Mouse (Mus musculus): ENCODE results near the gene Rnf220.

The Rnf220 gene

DNA sequence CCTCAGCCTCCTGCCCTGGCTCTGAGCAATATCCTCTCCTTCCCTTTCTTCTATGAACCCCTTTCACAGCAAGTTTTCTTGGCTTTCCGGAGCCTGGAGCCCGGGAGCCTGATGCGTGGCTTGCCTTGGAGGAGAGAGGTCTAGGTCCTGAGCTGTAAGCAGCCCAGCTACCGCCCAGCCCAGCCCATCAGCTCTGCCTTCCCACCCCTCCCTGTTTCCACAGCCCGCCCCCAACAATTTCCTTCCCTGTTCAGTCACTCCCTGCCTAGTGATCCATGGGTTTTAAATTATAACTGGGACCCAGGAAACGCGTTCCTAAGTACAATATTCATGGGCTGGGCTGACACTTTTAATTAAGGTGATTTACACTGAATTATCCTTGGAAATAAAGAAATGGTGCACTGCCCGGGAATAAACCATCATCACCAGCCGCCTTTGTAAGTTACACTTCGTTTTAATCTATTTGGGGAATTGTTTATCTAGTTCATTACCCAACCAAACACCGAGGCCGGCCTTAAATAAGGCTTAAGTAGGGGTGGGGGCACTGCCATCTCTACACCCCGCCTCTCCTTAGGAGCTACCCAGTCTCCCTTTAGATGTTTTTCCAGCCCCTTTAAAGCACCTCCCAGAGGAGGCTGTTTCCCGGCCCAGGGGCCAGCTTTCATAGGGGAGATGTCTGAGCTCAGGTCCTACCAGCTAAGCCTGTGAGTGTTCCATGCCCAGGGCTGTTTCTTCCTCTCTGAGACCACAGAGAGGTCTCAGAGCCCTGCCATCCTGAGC lies 194.6 kb downstream of the Rnf220 start:
- DNase-seq (ENCODE audit: low spot score): no peak

DNA sequence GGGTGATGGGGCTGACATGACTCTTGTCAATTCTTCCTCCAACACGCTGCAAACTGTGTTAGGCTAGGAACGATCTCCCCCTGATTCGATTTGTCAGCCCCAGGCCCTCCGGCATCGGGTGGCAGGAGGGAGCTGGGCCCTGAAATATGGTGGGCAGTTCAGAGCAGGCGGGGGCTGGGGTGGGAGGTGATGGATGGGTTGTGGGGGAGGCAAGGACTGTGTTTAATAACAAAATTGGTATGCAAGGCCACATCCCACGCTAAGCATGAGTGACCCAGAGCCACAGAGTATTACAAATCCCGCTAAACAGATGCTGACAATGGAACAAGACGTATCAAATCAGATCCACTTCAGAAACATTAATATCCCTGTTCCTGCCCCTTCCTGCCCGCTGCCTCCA lies 196.9 kb downstream of the Rnf220 start:
- no peak for DNase-seq (ENCODE audit: low spot score)

DNA sequence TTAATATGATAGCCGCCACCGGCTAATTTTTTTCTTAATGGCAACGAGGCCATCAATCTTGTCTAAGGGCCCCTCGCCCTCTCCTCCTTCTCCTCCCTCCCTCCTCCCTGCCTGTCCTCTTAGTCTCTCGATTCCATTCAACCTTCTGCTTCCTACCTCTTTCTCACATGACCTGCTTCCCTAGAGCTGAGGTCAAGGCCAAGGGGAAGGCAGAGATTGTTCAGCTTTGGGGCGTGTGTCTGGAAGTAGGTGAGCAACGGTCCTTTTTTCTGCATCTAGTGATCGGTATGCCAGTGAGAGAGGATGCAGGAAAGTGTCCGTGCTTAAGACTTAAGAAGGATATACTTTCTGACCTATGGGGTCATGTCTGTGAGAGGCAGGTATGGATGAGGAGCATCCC lies 199.0 kb downstream of the Rnf220 start:
- no peak for DNase-seq (ENCODE audit: low spot score)

DNA sequence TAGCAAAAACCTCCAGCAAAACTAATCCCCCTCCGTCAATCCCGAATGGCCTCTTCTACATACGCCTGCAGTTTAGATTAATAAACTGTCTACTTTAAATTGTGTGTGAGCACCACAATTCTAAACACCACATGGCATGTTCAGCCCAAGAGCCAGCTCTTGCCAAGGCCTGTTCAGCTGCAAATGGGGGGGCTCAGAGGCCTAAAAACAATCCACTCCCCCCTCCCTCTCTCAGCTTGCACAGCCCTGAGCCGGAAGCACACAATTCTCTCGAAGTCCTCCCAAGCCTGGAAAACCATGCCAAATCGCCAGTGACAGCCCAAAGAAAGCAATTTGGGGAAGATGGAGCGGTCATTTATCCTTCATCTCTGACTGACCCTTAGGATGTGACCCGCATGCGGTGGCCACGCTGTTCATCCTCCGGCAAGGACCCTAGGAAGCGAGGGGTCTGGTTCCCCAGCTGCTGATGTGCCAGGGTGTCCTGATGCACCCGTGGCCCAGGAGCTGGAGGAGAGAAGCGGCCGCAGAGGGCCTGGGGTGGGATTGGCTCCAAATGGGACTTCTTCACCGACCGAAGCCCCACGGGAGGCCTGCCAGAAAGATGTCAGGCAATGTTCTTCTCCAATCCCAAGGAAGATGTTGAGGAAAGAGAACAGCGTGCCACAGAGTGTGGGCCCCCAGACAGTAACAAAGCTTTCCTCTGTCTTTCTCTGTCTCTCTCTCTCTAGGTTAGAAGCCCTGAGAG lies 199.8 kb downstream of the Rnf220 start:
- no peak for DNase-seq (ENCODE audit: low spot score)

DNA sequence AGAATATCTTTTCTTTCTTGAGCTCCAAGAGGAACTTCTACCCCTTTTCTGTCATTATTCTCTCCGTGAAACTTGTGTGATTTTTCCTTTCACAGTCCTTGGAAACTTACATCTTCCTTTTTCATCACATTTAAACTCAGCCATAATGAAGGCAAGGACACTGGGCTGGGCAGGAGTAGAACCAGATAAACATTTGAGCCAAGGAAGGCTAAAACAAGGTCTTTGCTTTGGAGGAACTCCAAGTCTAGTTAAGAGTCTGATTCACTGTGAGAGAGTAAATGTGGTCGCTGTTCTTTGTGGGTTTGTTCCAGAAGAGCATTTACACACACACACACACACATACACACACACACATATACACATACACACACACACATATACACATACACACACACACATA lies 205.2 kb downstream of the Rnf220 start:
- no peak for DNase-seq (ENCODE audit: low spot score)

DNA sequence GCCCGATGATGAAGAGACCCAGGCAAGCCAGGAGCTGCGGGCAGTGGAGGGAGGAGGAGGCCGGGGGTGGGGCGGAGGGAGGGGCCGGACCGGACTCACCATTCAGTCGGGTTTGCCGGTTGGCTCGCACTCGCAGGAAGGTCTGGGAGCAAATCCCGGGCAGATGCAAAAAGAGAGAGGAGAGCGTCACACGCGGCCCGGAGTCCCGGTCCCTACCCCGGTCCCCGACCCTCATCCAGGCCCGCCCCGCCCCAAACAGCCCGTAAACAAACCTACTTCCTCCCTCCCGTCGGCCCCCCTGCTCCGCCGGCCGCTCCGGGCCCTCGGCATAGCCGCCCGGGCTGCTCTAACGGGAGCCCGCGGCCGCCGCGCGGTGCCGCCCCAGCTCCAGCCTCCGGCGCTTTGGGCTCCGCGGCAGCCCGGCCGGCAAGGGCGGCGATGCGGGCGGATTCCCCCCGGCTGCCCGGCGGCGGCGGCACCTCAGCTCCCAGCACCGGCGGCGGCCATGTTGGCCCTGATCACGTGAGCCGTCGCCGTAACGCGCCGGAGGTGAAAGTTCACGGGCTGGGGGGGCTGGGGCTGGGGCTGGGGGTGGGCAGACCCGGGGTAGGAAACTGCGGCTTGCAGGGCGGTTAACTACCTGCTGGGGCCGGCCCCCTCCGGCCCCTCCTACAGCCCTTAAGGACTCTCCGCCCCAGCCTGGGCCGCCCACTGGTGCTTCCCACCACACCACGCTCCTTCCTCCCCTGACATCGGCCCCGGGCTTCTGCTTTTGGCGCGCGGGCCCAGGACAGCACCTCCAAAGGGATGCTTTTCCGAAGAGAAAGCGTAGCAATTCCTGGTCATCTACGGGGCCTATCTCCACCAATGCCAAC lies 207.7 kb downstream of the Rnf220 start:
- DNase-seq (ENCODE audit: low spot score): peak; percentile 24

DNA sequence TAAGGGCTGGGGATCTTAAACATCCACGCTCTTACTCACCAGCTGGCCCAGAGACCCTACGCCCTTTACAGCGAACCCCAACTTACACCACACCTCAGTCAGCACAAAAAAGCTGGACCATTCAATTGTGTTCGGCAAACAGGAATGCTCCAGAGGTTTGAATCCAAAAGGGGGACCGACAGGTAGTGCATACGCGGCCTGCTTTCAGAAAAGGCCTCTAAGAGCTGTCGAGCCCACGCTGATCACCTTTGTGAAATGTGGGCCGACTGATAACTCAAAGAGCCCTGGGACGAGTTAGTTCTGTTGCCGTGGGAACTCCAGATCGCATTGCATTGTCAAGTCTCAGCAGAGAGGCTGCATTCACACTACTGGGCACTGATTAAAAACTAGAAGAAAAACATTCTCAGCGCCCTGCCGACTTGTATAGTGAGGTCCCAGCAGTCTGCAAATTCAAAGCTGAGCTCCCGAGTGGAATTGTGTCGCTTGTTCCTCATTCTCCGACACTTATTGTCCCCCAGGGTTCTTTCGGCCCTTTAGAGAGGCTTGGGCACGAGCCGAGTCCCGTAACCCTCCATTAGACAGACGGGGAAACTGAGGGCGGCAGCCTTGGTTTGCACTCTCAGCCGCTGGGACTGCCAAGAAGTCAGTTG lies 208.4 kb downstream of the Rnf220 start:
- no peak for DNase-seq (ENCODE audit: low spot score)

DNA sequence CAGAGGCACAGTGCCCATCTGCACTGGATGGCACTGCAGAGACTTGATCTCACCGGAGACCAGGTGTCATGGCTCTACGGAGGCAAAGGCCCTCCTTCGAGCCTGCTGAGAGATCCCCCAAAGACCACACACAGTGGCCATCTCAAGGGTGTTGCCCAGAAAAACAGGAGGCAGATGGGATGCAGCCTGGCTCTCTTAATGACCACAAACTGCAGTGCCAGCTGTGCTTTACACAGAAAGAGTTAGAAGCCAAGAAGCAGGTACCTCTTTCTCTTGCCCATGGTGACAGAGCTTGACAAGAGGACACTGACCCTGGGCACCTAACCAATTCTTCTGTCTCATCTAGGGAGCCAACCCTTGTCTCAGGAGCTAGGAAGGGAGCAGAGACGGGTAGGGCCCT lies 212.5 kb downstream of the Rnf220 start:
- DNase-seq (ENCODE audit: low spot score): no peak

DNA sequence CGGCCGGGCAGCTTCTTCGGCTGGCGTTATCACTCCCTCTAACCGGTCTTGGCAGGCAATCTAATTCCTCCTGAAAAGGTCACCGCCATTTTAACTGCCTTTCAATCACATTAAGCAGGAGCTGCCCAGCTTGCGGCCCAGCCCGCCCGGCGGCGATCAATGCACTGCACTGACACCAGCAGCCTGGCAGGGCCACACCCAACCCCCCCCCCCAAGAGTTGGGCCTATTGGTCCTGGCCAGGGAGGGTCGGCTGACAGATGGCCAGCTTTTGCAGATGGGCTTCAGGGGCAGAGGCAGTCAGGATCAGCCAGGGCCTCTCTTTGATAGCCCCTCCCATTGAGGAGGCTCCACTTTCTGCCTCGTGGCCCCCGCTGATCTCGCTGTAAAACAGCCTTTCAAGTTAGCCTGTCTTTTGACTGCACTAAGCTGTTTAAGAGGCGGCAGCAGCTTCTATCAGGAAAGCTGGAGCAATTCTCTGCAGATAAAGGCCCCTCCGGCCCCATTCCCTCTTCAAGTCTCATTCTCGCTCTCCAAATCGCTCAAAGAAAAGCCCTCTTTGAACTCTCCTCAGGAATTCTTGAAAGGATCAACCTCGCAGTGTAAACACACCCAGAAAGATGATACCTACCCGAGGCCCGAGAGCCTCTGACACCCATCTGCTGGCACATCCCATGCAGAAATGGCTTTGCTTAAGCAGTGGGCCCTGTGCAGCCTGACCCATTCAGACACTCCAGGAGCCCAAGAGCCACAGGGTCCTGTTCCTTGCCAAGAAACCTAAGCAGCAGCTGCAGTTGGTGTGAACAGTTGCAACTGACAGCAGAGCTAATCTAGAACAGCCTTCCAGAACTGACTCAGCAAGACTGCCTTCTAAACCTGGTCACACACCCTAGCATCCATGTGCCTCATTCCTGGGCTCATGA lies 213.3 kb downstream of the Rnf220 start:
- no peak for DNase-seq (ENCODE audit: low spot score)

DNA sequence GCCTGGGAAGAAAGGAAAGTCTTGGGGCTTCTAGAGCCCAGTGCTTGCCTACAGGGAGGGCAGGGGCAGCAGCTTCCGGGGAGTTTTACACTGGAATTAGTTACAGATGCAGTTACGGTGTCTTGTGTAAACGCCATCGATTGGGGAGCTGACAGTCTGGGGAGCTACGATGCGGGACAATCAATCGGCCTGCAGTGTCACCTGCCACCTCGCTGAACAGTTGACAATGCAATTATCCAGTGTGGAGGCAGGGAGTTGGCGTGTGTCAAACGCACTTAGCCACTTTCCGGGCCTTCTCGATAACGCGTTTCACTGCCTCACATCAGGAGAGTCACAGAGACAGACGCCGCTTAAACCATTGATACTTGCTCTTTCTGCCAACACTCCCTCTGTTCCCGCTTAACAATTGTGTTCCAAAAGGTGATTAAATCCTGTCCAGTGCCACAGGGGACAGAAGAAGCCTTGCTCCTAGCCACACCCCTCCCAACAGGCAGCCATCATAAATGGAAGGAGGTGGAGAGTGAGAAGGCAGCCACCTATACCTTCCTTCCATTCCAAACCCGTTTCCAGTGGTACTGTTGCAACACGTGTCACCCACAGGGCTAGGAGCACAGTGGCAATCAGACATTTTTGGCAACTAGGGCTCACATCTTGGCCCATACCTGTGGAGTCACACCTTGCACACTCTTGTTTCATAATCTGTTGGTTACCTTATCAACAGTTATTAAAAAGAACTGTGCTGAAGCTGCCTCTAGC lies 215.6 kb downstream of the Rnf220 start:
- no peak for DNase-seq (ENCODE audit: low spot score)

DNA sequence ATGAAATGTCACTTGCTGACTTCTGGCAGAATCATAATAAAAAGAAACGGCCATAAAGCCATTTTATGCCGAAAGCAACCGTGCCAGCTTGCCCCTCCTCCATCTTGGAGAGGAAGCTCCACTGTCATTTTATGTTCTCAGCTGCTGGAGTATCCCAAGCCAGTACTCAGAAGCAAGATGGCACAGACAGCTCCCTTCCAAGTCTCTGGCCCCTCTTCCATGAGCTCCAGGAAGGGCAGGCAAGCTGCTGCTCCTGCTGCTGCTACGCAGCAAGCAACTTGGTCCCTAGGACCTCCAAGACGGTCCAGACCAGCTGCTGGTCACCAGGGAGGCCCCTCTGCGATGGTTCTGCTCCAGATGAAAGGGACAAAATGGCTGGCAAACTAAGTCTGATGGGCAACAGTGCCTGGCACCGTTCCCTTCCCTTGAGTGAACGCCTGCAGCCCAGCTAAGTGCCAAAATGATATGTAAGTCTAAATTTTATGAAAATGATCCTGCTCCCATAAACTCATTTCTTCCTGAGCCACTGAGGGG lies 216.4 kb downstream of the Rnf220 start:
- DNase-seq (ENCODE audit: low spot score): no peak

DNA sequence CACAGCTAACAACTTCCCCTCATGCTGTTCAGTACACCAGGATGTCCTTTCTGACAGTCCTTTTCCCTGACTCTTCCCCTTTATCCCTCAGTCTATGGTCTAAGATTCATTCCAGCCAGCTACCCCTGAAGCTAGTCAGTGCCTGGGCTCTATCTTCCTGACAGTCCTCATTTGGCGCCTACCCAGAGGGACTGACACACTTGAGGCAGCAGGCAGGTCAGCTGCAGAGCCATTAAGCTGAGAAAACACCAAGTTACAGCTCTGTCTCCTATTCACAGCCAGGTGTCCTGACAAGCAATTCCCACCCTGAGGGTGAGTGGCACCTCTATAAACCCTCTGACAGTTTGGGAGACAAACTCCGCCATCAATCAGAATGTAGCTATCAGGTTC lies 217.6 kb downstream of the Rnf220 start:
- no peak for DNase-seq (ENCODE audit: low spot score)

DNA sequence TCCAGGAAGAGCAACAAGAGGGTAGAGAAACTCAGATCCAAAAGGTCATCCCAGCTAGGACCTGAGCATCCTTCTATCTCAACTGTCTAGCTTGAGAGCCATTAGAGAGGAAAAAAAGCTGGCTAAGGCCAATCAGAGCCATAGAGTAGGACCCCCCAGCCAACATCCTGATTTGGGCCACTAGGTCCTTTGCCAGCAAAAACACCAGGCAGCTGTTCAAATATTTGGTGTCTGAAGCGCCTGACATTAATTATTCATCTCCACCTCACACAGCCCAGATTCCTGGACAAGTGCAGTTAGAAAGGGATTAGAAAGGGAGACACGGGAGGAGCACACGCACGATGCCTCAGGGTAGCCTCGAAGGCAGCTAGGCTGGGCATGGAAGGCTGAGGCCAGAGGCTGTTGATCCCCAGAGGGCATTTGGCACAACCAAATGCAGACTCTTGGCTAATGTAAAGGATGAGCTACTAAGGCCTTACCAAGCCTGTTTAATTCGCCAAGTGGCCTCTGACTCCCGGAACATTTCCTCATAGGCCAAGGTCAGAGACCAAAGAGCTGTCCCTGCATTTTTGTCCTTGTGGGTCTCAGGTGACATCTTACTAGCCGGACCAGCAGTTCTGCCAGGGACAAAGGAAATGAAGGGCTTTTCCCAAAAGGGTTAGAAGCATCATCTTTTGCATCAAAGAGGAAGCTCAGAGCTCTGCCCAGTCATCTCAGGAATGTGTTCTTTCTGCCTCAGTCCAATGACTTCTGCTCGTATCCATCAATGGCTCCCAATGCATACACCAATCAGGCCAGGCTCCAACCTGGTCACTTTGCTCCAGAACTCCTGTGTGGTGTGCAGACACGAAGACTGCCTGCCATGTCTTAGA lies 218.2 kb downstream of the Rnf220 start:
- no peak for DNase-seq (ENCODE audit: low spot score)

DNA sequence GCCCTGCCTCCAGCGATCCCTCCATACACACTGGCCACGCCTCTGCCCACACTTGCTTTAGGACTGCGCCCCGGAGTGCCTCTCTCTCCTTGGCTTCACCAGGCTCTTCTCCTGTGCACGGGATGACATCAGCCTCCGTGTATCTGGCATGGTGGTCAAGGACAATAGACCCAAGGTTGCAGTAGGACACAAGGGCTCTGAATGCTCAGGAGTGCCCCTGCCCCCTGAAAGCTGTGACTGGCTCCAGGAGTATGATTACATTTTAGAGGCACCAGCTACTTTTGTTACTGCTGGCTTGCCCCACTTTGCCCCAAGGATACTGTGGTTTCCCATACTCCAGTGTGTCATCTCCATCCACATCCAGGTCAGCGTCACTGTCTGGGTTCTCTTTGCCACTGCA lies 219.2 kb downstream of the Rnf220 start:
- no peak for DNase-seq (ENCODE audit: low spot score)

DNA sequence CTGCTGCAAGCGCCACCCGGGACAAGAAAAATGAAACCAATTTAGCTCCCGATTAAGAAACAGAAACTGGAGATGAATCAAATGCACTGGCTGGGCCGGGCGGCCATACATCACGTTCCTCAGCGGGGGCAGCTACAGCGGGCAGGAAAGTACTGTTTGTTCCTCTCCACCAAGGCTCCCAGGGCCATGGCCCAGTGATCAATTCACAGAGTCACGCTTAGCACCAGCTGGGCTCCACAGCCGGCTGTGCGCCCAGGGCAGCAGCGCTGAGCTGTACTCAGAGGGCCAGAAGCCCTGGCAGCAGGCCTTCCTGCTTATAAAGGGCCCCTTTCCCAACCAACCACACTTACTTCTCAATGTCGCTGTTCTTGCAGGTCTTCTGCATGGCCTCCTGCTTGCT lies 219.8 kb downstream of the Rnf220 start:
- no peak for DNase-seq (ENCODE audit: low spot score)

DNA sequence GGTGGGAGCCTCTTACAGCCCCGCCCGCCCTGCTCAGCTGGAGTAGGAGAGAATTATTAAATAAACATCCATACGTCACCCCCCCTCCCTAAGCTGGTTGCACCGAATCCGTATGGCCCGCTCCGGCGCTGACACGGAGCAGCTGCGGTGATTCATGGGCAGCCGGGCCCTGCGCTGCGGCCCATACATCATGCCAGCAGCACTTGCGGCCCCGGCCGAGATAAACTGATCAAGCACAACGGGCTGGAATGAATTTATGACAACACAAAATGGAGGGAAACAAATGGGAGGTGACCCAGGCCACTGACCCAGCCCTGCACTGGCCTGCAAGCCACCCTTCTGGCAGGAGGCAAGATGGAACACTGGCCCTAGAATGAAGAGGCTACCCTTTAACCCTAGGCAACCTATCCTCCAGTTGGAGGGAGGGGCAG lies 220.6 kb downstream of the Rnf220 start:
- no peak for DNase-seq (ENCODE audit: low spot score)

DNA sequence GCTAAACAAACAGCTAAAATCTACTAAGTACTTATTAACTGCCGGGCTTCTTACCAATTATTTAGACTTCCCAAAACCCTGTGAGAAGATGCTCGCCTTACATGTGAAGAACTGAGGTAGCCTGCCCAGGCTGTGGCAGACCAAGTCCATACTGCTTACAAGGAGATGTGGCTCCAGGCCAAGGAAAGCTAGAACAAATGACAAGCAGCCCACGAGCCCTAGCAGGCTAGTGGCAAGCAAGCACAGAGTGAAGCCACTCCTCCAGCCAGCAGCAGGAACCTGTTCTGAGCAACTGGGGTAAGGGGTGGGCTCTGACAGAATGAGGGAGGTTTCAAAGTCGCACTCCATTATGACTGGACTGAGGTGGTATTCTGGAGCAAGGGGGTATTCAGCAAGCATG lies 222.1 kb downstream of the Rnf220 start:
- no peak for DNase-seq (ENCODE audit: low spot score)

DNA sequence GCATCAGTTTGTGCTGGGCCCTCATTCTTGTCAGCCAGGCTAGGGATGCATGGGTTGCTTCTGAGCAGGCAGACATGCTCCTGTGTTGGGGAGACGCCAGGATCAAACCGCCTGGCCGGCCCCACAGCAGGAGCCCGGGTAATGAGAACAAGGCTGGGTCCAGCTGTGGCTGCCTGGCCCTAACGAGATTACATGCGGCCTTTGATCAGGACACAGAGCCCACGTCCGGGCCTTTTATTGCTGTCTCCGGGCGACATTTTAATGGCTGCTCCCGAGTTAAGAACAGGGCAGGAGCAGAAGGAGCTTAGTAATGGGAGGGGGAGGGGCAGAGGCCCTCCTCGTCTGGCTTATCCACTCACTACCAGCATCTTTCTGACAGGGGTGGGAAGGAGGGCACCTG lies 224.4 kb downstream of the Rnf220 start:
- DNase-seq (ENCODE audit: low spot score): no peak

DNA sequence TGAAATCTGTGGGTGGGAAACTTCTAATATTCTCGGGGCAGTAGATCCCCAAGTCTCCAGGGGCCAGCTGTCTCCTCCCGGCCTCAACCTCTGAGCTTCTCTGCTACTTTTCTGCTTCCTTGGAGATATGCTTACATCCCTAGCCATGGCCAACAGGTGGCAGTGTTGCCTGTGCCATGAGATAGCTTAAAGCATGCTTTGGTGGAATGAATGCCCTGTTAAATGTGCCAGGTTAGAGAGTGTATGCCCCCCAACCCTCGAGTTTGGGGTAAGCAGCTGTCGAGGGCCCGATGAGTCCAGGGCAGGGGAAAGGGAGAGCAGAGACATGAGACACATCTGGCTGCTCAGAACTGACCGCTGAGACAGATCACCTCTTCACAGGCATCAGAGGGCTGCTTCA lies 226.6 kb downstream of the Rnf220 start:
- no peak for DNase-seq (ENCODE audit: low spot score)
